Mouse (Mus musculus) lung, embryonic 15.5 days (tissue): ENCODE data around the gene Ercc2. TPM values are rescaled to one million over a fixed set of nuclear protein-coding genes. Genes with fewer than 3 reads are reported as not detected.

Source experiments
- ATAC-seq: fragments of 200-750 bp; cut with Nextera tagmentation; 2 replicates; pipeline ENCODE4 v1.8.0; 2017; ENCODE audit warnings: moderate number of reproducible peaks, borderline replicate concordance; ENCODE audit not compliant: low FRiP score, low TSS enrichment; ENCODE audit errors: extremely low read depth
- H3K27ac ChIP-seq: fragments of 300-500 bp; sonication (generic); 2 replicates; pipeline ENCODE4 v1.5.1; 2015; ENCODE audit warnings: moderate library complexity, mild to moderate bottlenecking, inconsistent platforms
- H3K27me3 ChIP-seq: fragments of 300-500 bp; sonication (generic); 2 replicates; pipeline ENCODE4 v1.6.1; 2015; ENCODE audit warnings: inconsistent platforms
- H3K36me3 ChIP-seq: fragments of 300-500 bp; sonication (generic); 2 replicates; pipeline ENCODE4 v1.6.1; 2015; ENCODE audit warnings: inconsistent platforms
- H3K4me1 ChIP-seq: fragments of 300-500 bp; sonication (generic); 2 replicates; pipeline ENCODE4 v1.6.1; 2015; ENCODE audit warnings: inconsistent platforms
- H3K4me2 ChIP-seq: fragments of 300-500 bp; sonication (generic); 2 replicates; pipeline ENCODE4 v1.6.1; 2015; ENCODE audit warnings: inconsistent platforms, mild to moderate bottlenecking, moderate library complexity
- H3K4me3 ChIP-seq: fragments of 300-500 bp; sonication (generic); 2 replicates; pipeline ENCODE4 v1.5.1; 2015; ENCODE audit warnings: mild to moderate bottlenecking, inconsistent platforms
- H3K9ac ChIP-seq: fragments of 300-500 bp; sonication (generic); 2 replicates; pipeline ENCODE4 v1.6.1; 2015; ENCODE audit warnings: inconsistent platforms
- H3K9me3 ChIP-seq: fragments of 300-500 bp; sonication (generic); 2 replicates; pipeline ENCODE4 v1.6.1; 2016; ENCODE audit warnings: inconsistent platforms
- WGBS: fragments of 180-500 bp; shearing (Covaris S2); methylation state at CpG from one replicate; pipeline ENCODE4 v1.1.7; 2015; 5-methylcytosine and 5-hydroxymethylcytosine counted together
- microRNA counts: library from miRNA; unstranded; fragments of <30 nt; microRNA quantifications from one replicate; lab custom pipeline; 2016
- microRNA-seq: library from miRNA; unstranded; fragments of <30 nt; microRNA quantifications from one replicate; pipeline ENCODE4, GENCODE M21; 2016
- polyA plus RNA-seq: library from polyadenylated mRNA; unstranded; fragments of >200 nt; fragmentation: Nextera tagmentation; extraction: Ambion mirVana; gene quantifications from 2 replicates; pipeline ENCODE4 v1.2.1, GENCODE M21; 2015

Gene Ercc2
- polyA plus RNA-seq, 1 experiment from 2014 or later = 14.4 TPM

- Histone ChIP-seq H3K27me3 (no peaks in the 10 kb centered on the region), H3K9ac (no peak overlapping the region), H3K36me3 (peaks cover 85% of the 10 kb centered on the region), H3K4me2 (no peak overlapping the region), H3K4me1 (no peaks in the 10 kb centered on the region), H3K27ac (no peak overlapping the region), H3K9me3 (no peaks in the 10 kb centered on the region), H3K4me3 (no peak overlapping the region)
- WGBS = 87% methylated on average over 9 of the region's 9 CpGs
- no peak for ATAC-seq
Observed at GRCm38 (mm10) chr7:19437048-19437447, 55.2 kb downstream of the Ercc2 start.

DNA sequence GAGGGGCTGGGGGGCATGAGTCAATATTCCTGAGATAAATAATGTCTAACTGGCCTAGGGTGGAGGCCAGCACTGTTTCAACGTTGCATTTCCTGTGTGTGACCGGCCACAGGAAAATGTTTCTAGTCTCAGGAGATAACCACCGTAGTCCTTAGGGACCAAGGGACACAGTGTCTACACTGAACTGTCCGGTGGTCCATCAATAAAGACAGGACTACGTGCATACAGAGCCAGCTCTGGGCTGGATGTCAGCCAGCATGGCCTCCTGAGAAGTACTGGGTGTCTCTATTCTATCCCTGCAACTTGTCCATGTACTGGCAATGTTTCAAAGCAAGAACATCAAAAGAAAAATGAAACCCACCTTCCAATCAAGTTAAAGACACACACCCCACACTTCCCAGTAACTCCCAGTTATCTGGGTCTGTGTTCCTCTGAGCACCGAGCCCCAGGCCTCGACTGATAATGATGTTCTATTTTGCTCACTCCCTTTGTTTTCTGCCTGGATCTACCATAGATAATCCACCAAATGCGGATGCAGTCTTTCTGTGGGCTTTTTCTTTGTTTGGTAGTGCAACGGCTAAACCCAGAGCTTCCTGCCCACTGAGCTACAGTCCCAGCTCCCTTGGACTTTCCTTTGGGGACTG is 59.8 kb downstream of the Ercc2 start:
- H3K27me3 ChIP-seq = no peaks in the 10 kb centered on the region
- ATAC-seq = no peak
- peaks cover 76% of the 10 kb centered on the region for H3K36me3 ChIP-seq
- no peak overlapping the region for H3K27ac ChIP-seq
- no peak overlapping the region for H3K4me3 ChIP-seq
- no peaks in the 10 kb centered on the region for H3K4me1 ChIP-seq
- H3K9me3 ChIP-seq = no peaks in the 10 kb centered on the region
- no peak overlapping the region for H3K4me2 ChIP-seq
- 64% methylated on average over 9 of the region's 9 CpGs for WGBS
- H3K9ac ChIP-seq = no peak overlapping the region

GRCm38 (mm10) chr7:19443344-19443743 is 61.5 kb downstream of the Ercc2 start:
- Histone ChIP-seq H3K4me3 (no peak overlapping the region), H3K4me2 (no peak overlapping the region), H3K27ac (no peak overlapping the region), H3K4me1 (no peaks in the 10 kb centered on the region), H3K9ac (no peak overlapping the region), H3K36me3 (peaks cover 69% of the 10 kb centered on the region), H3K9me3 (no peaks in the 10 kb centered on the region), H3K27me3 (no peaks in the 10 kb centered on the region)
- 34% methylated on average over 3 of the region's 3 CpGs for WGBS
- peak; percentile 45; the same call in 1 of the 2 replicates for ATAC-seq

GRCm38 (mm10) chr7:19444801-19445200 is 63.0 kb downstream of the Ercc2 start:
- ATAC-seq = no peak
- H3K36me3 ChIP-seq = peaks cover 80% of the 10 kb centered on the region
- WGBS = 73% methylated on average over 12 of the region's 12 CpGs

More at GRCm38 (mm10) chr7:19444801-19445200, 63.0 kb downstream of the Ercc2 start:
- Histone ChIP-seq H3K4me1 (no peaks in the 10 kb centered on the region), H3K4me3 (no peak overlapping the region), H3K9me3 (no peaks in the 10 kb centered on the region), H3K27ac (no peak overlapping the region), H3K27me3 (no peaks in the 10 kb centered on the region), H3K4me2 (no peak overlapping the region), H3K9ac (no peak overlapping the region)

MicroRNA genes within 50 kb of the gene (microRNA counts, 519-probe panel; counts per million panel counts)
- 19.7 counts per million for microRNA mmu-miR-343 (lab: Ali Mortazavi, UCI)

Small RNA genes within 50 kb of the gene (microRNA-seq; reads per million reads assigned to microRNA genes)
- not detected for gene Mir343

Other genes with a start within 250 kb of the Ercc2 start
- 15.2 and 15.3 TPM in 2 replicates for gene Qpctl, start 232.7 kb upstream of the Ercc2 start, polyA plus RNA-seq
- 140 and 154 TPM in 2 replicates for gene Snrpd2, start 232.3 kb upstream of the Ercc2 start, polyA plus RNA-seq
- gene Gipr, start 215.9 kb upstream of the Ercc2 start, polyA plus RNA-seq = 3.2 and 5.1 TPM in 2 replicates
- gene Eml2, start 205.6 kb upstream of the Ercc2 start, polyA plus RNA-seq = 10.7 and 12.2 TPM in 2 replicates
- 2.2 TPM in 2 replicates for gene Gpr4, start 169.5 kb upstream of the Ercc2 start, polyA plus RNA-seq
- 33.2 and 34.6 TPM in 2 replicates for gene Opa3, start 153.7 kb upstream of the Ercc2 start, polyA plus RNA-seq
- gene Vasp, start 110.2 kb upstream of the Ercc2 start, polyA plus RNA-seq = 115 TPM in 2 replicates
- not detected in 2 replicates for gene Ppm1n, start 101.9 kb upstream of the Ercc2 start, polyA plus RNA-seq
- gene Rtn2, start 99.4 kb upstream of the Ercc2 start, polyA plus RNA-seq = 10.6 and 11.4 TPM in 2 replicates
- gene Fosb, start 72.0 kb upstream of the Ercc2 start, polyA plus RNA-seq = 0.24 and 0.26 TPM in 2 replicates
- gene Ercc1, start 37.2 kb upstream of the Ercc2 start, polyA plus RNA-seq = 86.4 and 88.6 TPM in 2 replicates
- 20.1 and 21.7 TPM in 2 replicates for gene Cd3eap, start 22.5 kb upstream of the Ercc2 start, polyA plus RNA-seq
- gene Ppp1r13l, start 22.3 kb upstream of the Ercc2 start, polyA plus RNA-seq = 6.3 and 6.8 TPM in 2 replicates
- 13.3 and 18.4 TPM in 2 replicates for gene Klc3, start 22.1 kb downstream of the Ercc2 start, polyA plus RNA-seq
- gene Ckm, start 22.8 kb downstream of the Ercc2 start, polyA plus RNA-seq = 52.5 and 53.0 TPM in 2 replicates
- gene Mark4, start 76.8 kb downstream of the Ercc2 start, polyA plus RNA-seq = 7.9 TPM in 2 replicates
- 1.4 and 1.7 TPM in 2 replicates for gene Exoc3l2, start 81.3 kb downstream of the Ercc2 start, polyA plus RNA-seq
- gene Bloc1s3, start 126.4 kb downstream of the Ercc2 start, polyA plus RNA-seq = 2.0 TPM in 2 replicates
- gene Trappc6a, start 126.4 kb downstream of the Ercc2 start, polyA plus RNA-seq = 97.8 and 103 TPM in 2 replicates
- gene Nkpd1, start 135.8 kb downstream of the Ercc2 start, polyA plus RNA-seq = 0.20 TPM in 1 of 2 replicates, not detected in the other
- 23.8 and 24.8 TPM in 2 replicates for gene Ppp1r37, start 181.1 kb downstream of the Ercc2 start, polyA plus RNA-seq
- 0.50 and 0.54 TPM in 2 replicates for gene Zfp296, start 195.3 kb downstream of the Ercc2 start, polyA plus RNA-seq
- 164 and 183 TPM in 2 replicates for gene Gemin7, start 195.6 kb downstream of the Ercc2 start, polyA plus RNA-seq
- 46.4 and 51.4 TPM in 2 replicates for gene Clasrp, start 222.5 kb downstream of the Ercc2 start, polyA plus RNA-seq
- gene Relb, start 247.4 kb downstream of the Ercc2 start, polyA plus RNA-seq = 6.8 and 8.8 TPM in 2 replicates